Mouse (Mus musculus) A20 (cell line): ENCODE data around the gene Dnajc17.

Experiments
- DNase-seq: peaks from one replicate; pipeline ENCODE4 v3.0.0-alpha.2; 2011; ENCODE audit warnings: low read depth, low spot score

Dnajc17 gene

DNA sequence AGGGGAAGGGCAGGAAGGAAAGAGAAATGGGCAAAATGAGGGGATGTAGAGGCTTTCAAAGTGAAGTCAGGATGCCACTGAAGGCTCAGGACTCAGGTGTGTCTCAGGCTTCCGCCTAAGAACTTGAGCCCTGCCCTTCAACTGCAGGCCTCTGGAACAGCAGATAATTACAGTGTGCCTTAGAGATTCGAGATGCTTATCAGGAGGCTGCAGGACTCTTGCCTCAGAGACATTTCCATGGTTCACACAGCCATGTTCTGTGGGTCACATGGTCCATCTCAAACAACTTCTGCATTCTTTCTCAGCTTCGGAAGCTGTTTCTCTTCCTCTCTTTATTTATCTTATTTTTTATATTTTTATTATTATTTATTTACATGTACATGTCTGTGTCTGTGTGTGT, 45.5 kb downstream of the Dnajc17 start:
- DNase-seq: no peak

- DNase-seq: no peak
Observed at GRCm38 (mm10) chr2:119161247-119161646, 47.3 kb downstream of the Dnajc17 start.

- peak; percentile 51 for DNase-seq
Observed at GRCm38 (mm10) chr2:119157836-119158235, 50.8 kb downstream of the Dnajc17 start.

DNA sequence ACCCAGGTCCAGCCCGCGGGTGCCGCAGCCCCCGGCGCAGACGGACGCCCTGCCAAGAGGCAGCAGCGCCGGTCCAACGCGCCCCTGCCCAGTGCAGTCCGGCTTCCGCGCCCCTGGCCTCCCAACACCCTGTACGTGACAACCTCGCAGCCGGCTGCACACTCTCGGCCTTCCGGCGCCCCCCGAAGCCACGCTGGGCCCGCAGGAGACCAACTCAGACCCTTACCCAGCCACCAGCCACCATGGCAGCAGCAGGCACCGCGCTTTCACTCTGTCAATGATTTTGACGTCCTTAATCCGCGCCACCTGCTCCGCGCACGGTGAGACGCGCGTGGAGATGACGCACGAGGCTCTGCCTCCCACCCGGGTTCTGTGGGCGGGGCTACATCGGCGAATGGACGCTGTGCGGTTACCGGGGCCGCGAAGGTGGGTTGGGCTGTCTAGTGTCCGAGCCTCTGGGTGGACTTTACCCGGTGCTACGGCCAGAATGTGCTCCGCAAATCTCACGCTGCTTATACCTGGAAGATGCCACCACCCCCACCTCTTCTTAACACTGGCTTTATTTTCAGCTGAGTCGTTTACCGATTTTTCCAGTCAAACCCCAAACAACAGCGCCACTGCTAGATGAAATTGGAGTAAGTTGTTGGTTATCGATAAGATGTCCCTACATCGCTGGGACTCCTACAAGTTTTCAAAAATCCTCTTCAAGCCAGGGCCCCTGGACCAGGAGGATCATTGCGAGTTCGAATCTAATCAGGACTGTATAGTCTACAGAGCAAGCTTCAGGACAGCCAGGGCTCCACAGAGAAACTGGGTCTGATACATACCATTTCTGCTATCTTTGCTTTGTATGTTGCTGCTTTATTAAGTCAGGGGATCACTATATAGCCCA, 51.7 kb downstream of the Dnajc17 start, which contains the start of gene Rmdn3:
TSS of gene Rmdn3 (minus strand) at position 354 of the 892 bp plus-strand sequence.
- DNase-seq: peak; percentile 95

- DNase-seq: no peak
Observed at GRCm38 (mm10) chr2:119156081-119156680, 52.4 kb downstream of the Dnajc17 start.

- no peak for DNase-seq
Observed at GRCm38 (mm10) chr2:119155388-119155787, 53.2 kb downstream of the Dnajc17 start.

- DNase-seq: no peak
Observed at GRCm38 (mm10) chr2:119154683-119155082, 53.9 kb downstream of the Dnajc17 start.

- no peak for DNase-seq
Observed at GRCm38 (mm10) chr2:119152255-119152654, 56.3 kb downstream of the Dnajc17 start.

GRCm38 (mm10) chr2:119147775-119148174, 60.8 kb downstream of the Dnajc17 start:
- no peak for DNase-seq

DNA sequence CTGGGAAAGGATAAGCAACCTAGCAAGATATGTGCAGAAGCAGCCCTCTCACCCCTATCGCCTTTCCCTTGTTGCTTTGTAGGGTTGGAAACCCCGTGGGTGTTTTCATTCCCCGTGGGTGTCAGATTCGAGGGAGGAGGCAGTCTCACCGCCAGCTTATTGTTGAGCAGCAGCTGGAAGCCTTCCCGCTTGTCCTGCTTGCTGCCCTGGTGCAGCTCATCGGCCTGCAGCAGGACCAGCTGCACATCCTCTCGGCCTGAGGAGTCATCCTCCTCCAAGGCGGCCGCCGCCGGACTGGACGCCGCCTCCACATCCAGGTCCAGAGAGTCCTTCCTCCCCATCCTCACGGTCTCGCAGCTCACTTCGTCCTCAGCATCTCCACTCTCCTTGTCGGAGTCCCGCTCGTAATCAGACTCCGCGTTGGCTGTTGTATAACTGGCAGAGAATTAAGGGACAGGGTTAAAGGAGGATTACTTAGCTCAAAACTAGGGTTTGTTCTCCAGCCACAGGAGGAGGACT, 61.4 kb downstream of the Dnajc17 start:
- no peak for DNase-seq

GRCm38 (mm10) chr2:119146435-119146834, 62.2 kb downstream of the Dnajc17 start:
- no peak for DNase-seq

- peak; percentile 26 for DNase-seq
Observed at GRCm38 (mm10) chr2:119145199-119145598, 63.4 kb downstream of the Dnajc17 start.

GRCm38 (mm10) chr2:119136346-119136898, 72.2 kb downstream of the Dnajc17 start:
- DNase-seq: no peak
